Comparison of ENCODE assay signal across 15 mouse cellular contexts in genomic region chr2:60221236-60221635, GRCm38 (mm10). TPM values are rescaled to one million over a fixed set of nuclear protein-coding genes. Genes with fewer than 3 reads are reported as not detected.
DNase-seq lines count a peak whose midpoint lies in the region; ATAC-seq and TF ChIP-seq lines count a peak whose summit lies in the region.
"Had no signal": no experiment of that assay in that cellular context is flagged by ENCODE, and none has a peak within 500 bp of the region (broad histone marks: within the 10 kb centered on the region; RNA-seq: fewer than 3 reads in every experiment).

No protein-coding gene starts in this region.

- TF ChIP-seq POLR2A in cerebellum, adult 2 months (IDR thresholded peaks at IDR 0.05; ENCODE audit: borderline replicate concordance, insufficient read depth, low read length), result no peak
- no peak for TF ChIP-seq POLR2A in kidney, adult 2 months (IDR thresholded peaks at IDR 0.05; ENCODE audit: low read depth, low read length)

- H3K4me3 ChIP-seq in cerebellum, adult 2 months (replicated peaks; ENCODE audit: insufficient read depth, low read depth, low read length), result peak overlapping the region; percentile 1
- H3K4me3 ChIP-seq in kidney, adult 2 months (ENCODE audit: insufficient read depth, low read depth, low read length), result no peak overlapping the region
- H3K4me3 ChIP-seq in kidney, embryonic 14.5 days (ENCODE audit: low read length), result no peak overlapping the region
- H3K4me3 ChIP-seq: embryonic facial prominence, embryonic 15.5 days; forebrain, embryonic 15.5 days; hindbrain, embryonic 15.5 days; limb, embryonic 12.5 days had no signal

- no peaks in the 10 kb centered on the region for H3K36me3 ChIP-seq in kidney, adult 2 months (ENCODE audit: control insufficient read depth, insufficient read depth, low read length)
- peaks cover 1% of the 10 kb centered on the region; the same call in 1 of the 2 replicates for H3K36me3 ChIP-seq in kidney, embryonic 14.5 days (ENCODE audit: control insufficient read depth, insufficient read depth, low read length)
- H3K36me3 ChIP-seq: embryonic facial prominence, embryonic 15.5 days; forebrain, embryonic 15.5 days; hindbrain, embryonic 15.5 days had no signal

- ATAC-seq in kidney, embryonic 14.5 days (ENCODE audit: low FRiP score, low TSS enrichment), result no peak
- ATAC-seq: forebrain, embryonic 15.5 days had no signal

- no peak overlapping the region for H3K27ac ChIP-seq in cerebellum, adult 2 months (ENCODE audit: insufficient read depth, low read length)
- H3K27ac ChIP-seq in kidney, adult 2 months (ENCODE audit: insufficient read depth, low read depth, low read length), result no peak overlapping the region
- H3K27ac ChIP-seq in kidney, embryonic 14.5 days (ENCODE audit: low read depth, low read length), result no peak overlapping the region
- H3K27ac ChIP-seq: embryonic facial prominence, embryonic 15.5 days; forebrain, embryonic 15.5 days; hindbrain, embryonic 15.5 days; limb, embryonic 12.5 days had no signal

- peak; percentile 50 to 74 for DNase-seq in cerebellum, adult 2 months
- no peak for DNase-seq in cerebellum, adult 11 months
- DNase-seq in kidney, adult 2 months, result peak; percentile 52
- DNase-seq in brain, adult 2 months (ENCODE audit: low read depth, low spot score), result peak; percentile 75
- DNase-seq in kidney, postnatal 10 days, result peak; percentile 36
- DNase-seq in layer of hippocampus, postnatal 10 days (ENCODE audit: low spot score in 2 of 2), result no peak
- DNase-seq in left cerebral cortex, postnatal 10 days (ENCODE audit: extremely low spot score in 1 of 2, low spot score in 2 of 2), result no peak
- DNase-seq: lung, embryonic 14.5 days; retina, postnatal 1 day had no signal

- WGBS in cerebellum, adult 2 months, result 13% methylated on average over 6 of the region's 6 CpGs
- 19% methylated on average over 6 of the region's 6 CpGs for WGBS in kidney, adult 2 months
- 31% methylated on average over 6 of the region's 6 CpGs for WGBS in kidney, embryonic 14.5 days

- H3K4me1 ChIP-seq in cerebellum, adult 2 months (ENCODE audit: control insufficient read depth, insufficient read depth, low read length), result peaks cover 7% of the 10 kb centered on the region
- H3K4me1 ChIP-seq in kidney, adult 2 months (ENCODE audit: control insufficient read depth, insufficient read depth, low read length), result peaks cover 16% of the 10 kb centered on the region; the same call in 1 of the 2 replicates
- H3K4me1 ChIP-seq in kidney, embryonic 14.5 days (ENCODE audit: control insufficient read depth, insufficient read depth, low read length), result peaks cover 10% of the 10 kb centered on the region; the same call in 1 of the 2 replicates
- H3K4me1 ChIP-seq: limb, embryonic 12.5 days had no signal

- intact Hi-C loops in left cerebral cortex, postnatal 10 days (cut with DNase I), result no loop called here

- no peak overlapping the region for H3K9ac ChIP-seq in kidney, embryonic 14.5 days (ENCODE audit: low read depth, low read length)
- H3K9ac ChIP-seq: embryonic facial prominence, embryonic 15.5 days; forebrain, embryonic 15.5 days; hindbrain, embryonic 15.5 days; limb, embryonic 12.5 days; lung, embryonic 14.5 days had no signal

- no peaks in the 10 kb centered on the region for H3K9me3 ChIP-seq in kidney, embryonic 14.5 days (ENCODE audit: control insufficient read depth, low read length)
- H3K9me3 ChIP-seq: embryonic facial prominence, embryonic 15.5 days; forebrain, embryonic 15.5 days; G1E; hindbrain, embryonic 15.5 days; limb, embryonic 12.5 days had no signal

- no peak overlapping the region for H3K4me2 ChIP-seq in kidney, embryonic 14.5 days (replicated peaks; ENCODE audit: low read depth, low read length)
- H3K4me2 ChIP-seq: embryonic facial prominence, embryonic 15.5 days; forebrain, embryonic 15.5 days; hindbrain, embryonic 15.5 days; limb, embryonic 12.5 days; lung, embryonic 14.5 days had no signal

- TF ChIP-seq CTCF in cerebellum, adult 2 months (IDR thresholded peaks at IDR 0.05; ENCODE audit: borderline replicate concordance, insufficient read depth, low read depth, low read length), result no peak
- no peak for TF ChIP-seq CTCF in kidney, adult 2 months (conservative IDR thresholded peaks at IDR 0.05; ENCODE audit: insufficient read depth, insufficient read length, low read depth, low read length)

- H3K27me3 ChIP-seq in cerebellum, adult 2 months (ENCODE audit: control insufficient read depth, insufficient read depth, low read length), result no peaks in the 10 kb centered on the region
- no peaks in the 10 kb centered on the region for H3K27me3 ChIP-seq in kidney, adult 2 months (replicated peaks; ENCODE audit: control insufficient read depth, insufficient read depth, low read length)
- H3K27me3 ChIP-seq in kidney, embryonic 14.5 days (ENCODE audit: control insufficient read depth, insufficient read depth, low read length), result no peaks in the 10 kb centered on the region
- H3K27me3 ChIP-seq: embryonic facial prominence, embryonic 15.5 days; forebrain, embryonic 15.5 days; hindbrain, embryonic 15.5 days; limb, embryonic 12.5 days had no signal

RNA-seq across cellular contexts. Expression of gene March7, which starts 11.5 kb away (rescaled TPM):
- polyA plus RNA-seq in cerebellum, adult 2 months (2012; rRNA removed), result 39.5 and 45.2 TPM in 2 replicates
- 8.1 and 10.7 TPM in 2 replicates for polyA plus RNA-seq in kidney, adult 2 months (2012; rRNA removed)
- 52.6 and 81.2 TPM in 2 replicates for polyA plus RNA-seq in kidney, embryonic 14.5 days (2014; fragmentation: Nextera tagmentation; extraction: Ambion mirVana)
- 10 to 100 TPM; 64.7 to 67.3 TPM for total RNA-seq in layer of hippocampus, postnatal 10 days (2021)
- 10 to 100 TPM; 75.1 to 76.5 TPM for total RNA-seq in left cerebral cortex, postnatal 10 days (2021)

RNA-seq across cellular contexts. Expression of gene Baz2b, which starts 11.6 kb away (rescaled TPM):
- 46.2 and 55.1 TPM in 2 replicates for polyA plus RNA-seq in cerebellum, adult 2 months (2012; rRNA removed)
- 15.0 and 16.5 TPM in 2 replicates for polyA plus RNA-seq in kidney, adult 2 months (2012; rRNA removed)
- 45.6 and 70.4 TPM in 2 replicates for polyA plus RNA-seq in kidney, embryonic 14.5 days (2014; fragmentation: Nextera tagmentation; extraction: Ambion mirVana)
- 10 to 100 TPM; 56.8 to 57.6 TPM for total RNA-seq in layer of hippocampus, postnatal 10 days (2021)
- total RNA-seq in left cerebral cortex, postnatal 10 days (2021), result 10 to 100 TPM; 53.0 to 56.7 TPM

Comparison
In these comparisons a context has a peak if more than half of its experiments do, and no peak if none do; other contexts are left out.
1. DNase-seq: peak in cerebellum, adult 2 months (2 of 2), kidney, adult 2 months (single experiment), brain, adult 2 months (single experiment) and kidney, postnatal 10 days (single experiment); none in cerebellum, adult 11 months (single experiment), layer of hippocampus, postnatal 10 days (0 of 2) and left cerebral cortex, postnatal 10 days (0 of 2).